In the genomic region with DNA sequence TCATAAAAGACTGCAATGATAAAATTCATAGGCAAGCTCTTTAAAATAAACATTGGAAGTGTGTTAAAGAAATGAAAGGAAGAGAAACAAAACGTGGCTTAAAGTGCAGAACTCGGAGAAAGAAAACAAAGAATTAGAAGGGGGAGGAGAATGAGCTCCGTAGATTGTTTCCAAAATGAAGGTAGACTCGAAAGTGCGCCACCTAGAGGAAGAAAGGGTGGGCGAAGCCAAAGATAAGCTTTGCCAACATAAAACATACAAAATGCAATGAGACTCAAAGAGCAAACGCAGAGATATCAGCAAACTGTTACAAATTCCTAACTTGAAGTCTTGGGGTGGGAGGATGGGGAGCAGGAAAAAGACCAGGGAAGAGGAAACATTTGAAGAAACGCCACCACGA, we compare ENCODE assay signal across 9 mouse cellular contexts. TPM values are rescaled to one million over a fixed set of nuclear protein-coding genes. Genes with fewer than 3 reads are reported as not detected.
A peak's percentile ranks its signal among the peaks of the same experiment; 100 is the strongest.
DNase-seq lines count a peak whose midpoint lies in the region; ATAC-seq and TF ChIP-seq lines count a peak whose summit lies in the region.
"Had no signal": no experiment of that assay in that cellular context is flagged by ENCODE, and none has a peak within 500 bp of the region (broad histone marks: within the 10 kb centered on the region; RNA-seq: fewer than 3 reads in every experiment).

No protein-coding gene starts in this region.

- no peak overlapping the region for H3K4me3 ChIP-seq in heart, embryonic 10.5 days
- H3K4me3 ChIP-seq in liver, postnatal 0 days (ENCODE audit: low read depth, low read length) = no peak overlapping the region
- H3K4me3 ChIP-seq in cerebellum, adult 2 months (replicated peaks; ENCODE audit: insufficient read depth, low read depth, low read length) = no peak overlapping the region
- H3K4me3 ChIP-seq: embryonic facial prominence, embryonic 12.5 days had no signal

- no peak for ATAC-seq in liver, postnatal 0 days

- DNase-seq in heart, postnatal 4 days = peak; percentile 36
- DNase-seq in heart, embryonic 10.5 days (ENCODE audit: low spot score) = no peak
- peak; percentile 29 for DNase-seq in thymus, postnatal 0 days (ENCODE audit: low spot score)
- DNase-seq in thymus, postnatal 36 days = no peak
- DNase-seq in brain, adult 2 months (ENCODE audit: low read depth, low spot score) = peak; percentile 15
- peak; percentile 33 for DNase-seq in liver, postnatal 0 days
- no peak for DNase-seq in right cerebral cortex, adult 2 months (ENCODE audit: low spot score in 2 of 2)
- DNase-seq in cerebellum, adult 2 months = no peak

- no peaks in the 10 kb centered on the region for H3K36me3 ChIP-seq in heart, embryonic 10.5 days
- H3K36me3 ChIP-seq in liver, postnatal 0 days (replicated peaks; ENCODE audit: insufficient read depth, low read length) = no peaks in the 10 kb centered on the region
- H3K36me3 ChIP-seq: embryonic facial prominence, embryonic 12.5 days had no signal

- no peaks in the 10 kb centered on the region for H3K27me3 ChIP-seq in heart, embryonic 10.5 days (ENCODE audit: insufficient read depth, poor library complexity, severe bottlenecking)
- H3K27me3 ChIP-seq in liver, postnatal 0 days (ENCODE audit: insufficient read depth, low read length) = no peaks in the 10 kb centered on the region
- no peaks in the 10 kb centered on the region for H3K27me3 ChIP-seq in cerebellum, adult 2 months (ENCODE audit: control insufficient read depth, insufficient read depth, low read length)
- H3K27me3 ChIP-seq: embryonic facial prominence, embryonic 12.5 days had no signal

- no peak overlapping the region for H3K27ac ChIP-seq in heart, embryonic 10.5 days
- H3K27ac ChIP-seq in liver, postnatal 0 days (ENCODE audit: low read depth) = no peak overlapping the region
- no peak overlapping the region for H3K27ac ChIP-seq in cerebellum, adult 2 months (ENCODE audit: insufficient read depth, low read length)
- H3K27ac ChIP-seq: embryonic facial prominence, embryonic 12.5 days had no signal

- H3K9me3 ChIP-seq in heart, embryonic 10.5 days = no peaks in the 10 kb centered on the region
- H3K9me3 ChIP-seq in liver, postnatal 0 days (ENCODE audit: low read length) = no peaks in the 10 kb centered on the region
- H3K9me3 ChIP-seq: embryonic facial prominence, embryonic 12.5 days had no signal

- peak; percentile 65 for TF ChIP-seq CTCF in liver, postnatal 0 days (IDR thresholded peaks at IDR 0.05; ENCODE audit: low read depth)
- TF ChIP-seq CTCF in cerebellum, adult 2 months (IDR thresholded peaks at IDR 0.05; ENCODE audit: borderline replicate concordance, insufficient read depth, low read depth, low read length) = no peak

- no peak overlapping the region for H3K9ac ChIP-seq in liver, postnatal 0 days (replicated peaks)
- H3K9ac ChIP-seq: embryonic facial prominence, embryonic 12.5 days had no signal

- WGBS in heart, embryonic 10.5 days = 31% methylated on average over 9 of the region's 9 CpGs
- 28% methylated on average over 9 of the region's 9 CpGs for WGBS in liver, postnatal 0 days (ENCODE audit: insufficient replicate concordance)
- WGBS in cerebellum, adult 2 months = 39% methylated on average over 9 of the region's 9 CpGs

- H3K4me2 ChIP-seq in liver, postnatal 0 days (ENCODE audit: low read depth, low read length) = no peak overlapping the region
- H3K4me2 ChIP-seq: embryonic facial prominence, embryonic 12.5 days had no signal

- no peak for TF ChIP-seq POLR2A in cerebellum, adult 2 months (IDR thresholded peaks at IDR 0.05; ENCODE audit: borderline replicate concordance, insufficient read depth, low read length)

- no peak for TF ChIP-seq EP300 in liver, postnatal 0 days (IDR thresholded peaks at IDR 0.05; ENCODE audit: low read depth)

- H3K4me1 ChIP-seq in heart, embryonic 10.5 days = no peaks in the 10 kb centered on the region
- H3K4me1 ChIP-seq in liver, postnatal 0 days (ENCODE audit: insufficient read depth) = peaks cover 10% of the 10 kb centered on the region
- no peaks in the 10 kb centered on the region for H3K4me1 ChIP-seq in cerebellum, adult 2 months (ENCODE audit: control insufficient read depth, insufficient read depth, low read length)
- H3K4me1 ChIP-seq: embryonic facial prominence, embryonic 12.5 days had no signal

RNA-seq across cellular contexts. Expression of a gene that starts 57.2 kb away (rescaled TPM):
- total RNA-seq in heart, postnatal 4 days (2021) = not detected
- polyA plus RNA-seq in heart, embryonic 10.5 days (2016; fragmentation: Nextera tagmentation; extraction: Ambion mirVana) = 0.91 and 1.6 TPM in 2 replicates
- 0.75 and 1.5 TPM in 2 replicates for polyA plus RNA-seq in thymus, postnatal 0 days (2015; fragmentation: Nextera tagmentation; extraction: Ambion mirVana)
- 1.1 and 1.2 TPM in 2 replicates for polyA plus RNA-seq in liver, postnatal 0 days (2015; fragmentation: Nextera tagmentation; extraction: Ambion mirVana)
- 16.8 and 21.5 TPM in 2 replicates for polyA plus RNA-seq in cerebellum, adult 2 months (2012; rRNA removed)

Comparison
In these comparisons a context has a peak if more than half of its experiments do, and no peak if none do; other contexts are left out.
1. DNase-seq: peak in heart, postnatal 4 days (single experiment), thymus, postnatal 0 days (single experiment), brain, adult 2 months (single experiment) and liver, postnatal 0 days (single experiment); none in heart, embryonic 10.5 days (single experiment), thymus, postnatal 36 days (0 of 2), right cerebral cortex, adult 2 months (0 of 2) and cerebellum, adult 2 months (0 of 2).